Mouse (Mus musculus): ENCODE data around the gene Ripor1. TPM values are rescaled to one million over a fixed set of nuclear protein-coding genes. Genes with fewer than 3 reads are reported as not detected.
"Not testable (repeated sequence)": the region's sequence is repeated elsewhere in the genome, so short reads cannot be mapped to it uniquely, and the experiment has no call there.

Gene Ripor1
- polyA plus RNA-seq, 1 experiment from 2014 or later = 22.1 TPM

DNA sequence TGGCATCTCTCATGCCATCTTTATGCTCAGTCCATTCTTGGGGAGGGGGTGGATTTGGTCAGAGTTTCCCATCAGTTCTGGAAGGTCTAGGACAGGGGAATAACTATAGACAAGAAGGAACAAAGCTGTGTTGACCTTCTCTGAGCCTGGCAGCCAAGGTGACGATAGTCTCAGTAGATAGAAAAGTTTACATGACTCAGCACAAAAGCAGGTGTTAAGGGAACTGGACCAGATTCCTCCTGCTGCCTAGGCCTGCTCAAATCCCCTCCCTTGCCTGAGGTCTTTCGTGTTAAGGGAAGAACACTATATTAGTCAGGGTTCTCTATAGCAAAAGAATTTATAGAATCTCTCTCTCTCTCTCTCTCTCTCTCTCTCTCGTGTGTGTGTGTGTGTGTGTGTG lies 25.3 kb upstream of the Ripor1 start:
- H3K36me3 ChIP-seq = no peaks in the 10 kb centered on the region
- H3K4me2 ChIP-seq (replicated peaks) = no peak overlapping the region
- 67% methylated on average over 3 of the region's 3 CpGs for WGBS
- no peak for ATAC-seq (ENCODE audit: low FRiP score, low read depth)
- no peak overlapping the region for H3K4me3 ChIP-seq
- H3K27ac ChIP-seq = no peak overlapping the region
- H3K4me1 ChIP-seq = no peaks in the 10 kb centered on the region
- H3K9me3 ChIP-seq = no peaks in the 10 kb centered on the region
- H3K9ac ChIP-seq = no peak overlapping the region
- H3K27me3 ChIP-seq (replicated peaks) = no peaks in the 10 kb centered on the region

DNA sequence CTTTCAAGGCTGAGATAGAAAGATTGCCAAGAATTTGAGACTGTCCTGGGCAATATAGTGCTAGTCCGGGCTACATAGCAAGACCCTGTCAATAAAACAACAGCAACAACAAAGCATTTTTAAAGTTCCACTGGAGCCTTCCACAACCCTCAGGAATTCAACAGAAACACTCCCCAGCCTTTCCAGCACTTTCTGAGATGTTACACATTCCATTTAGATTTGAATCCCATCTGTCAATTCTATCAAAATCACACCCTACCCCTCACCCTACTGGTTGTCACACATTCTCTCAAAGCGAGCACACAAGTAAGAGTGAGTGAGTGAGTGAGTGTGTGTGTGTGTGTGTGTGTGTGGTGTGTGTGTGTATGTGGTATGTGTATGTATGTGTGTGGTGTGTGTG lies 12.6 kb upstream of the Ripor1 start:
- H3K27me3 ChIP-seq (replicated peaks) = 0 out of 2 replicates have a peak, but pooled peaks cover 8% of the 10 kb centered on the region
- no peak overlapping the region for H3K27ac ChIP-seq
- no peak overlapping the region for H3K4me2 ChIP-seq (replicated peaks)
- H3K4me1 ChIP-seq = peaks cover 10% of the 10 kb centered on the region; the same call in 1 of the 2 replicates
- WGBS = 87% methylated on average over 2 of the region's 2 CpGs
- H3K9me3 ChIP-seq = no peaks in the 10 kb centered on the region
- no peak overlapping the region for H3K9ac ChIP-seq
- ATAC-seq (ENCODE audit: low FRiP score, low read depth) = no peak
- no peaks in the 10 kb centered on the region for H3K36me3 ChIP-seq
- H3K4me3 ChIP-seq = no peak overlapping the region

DNA sequence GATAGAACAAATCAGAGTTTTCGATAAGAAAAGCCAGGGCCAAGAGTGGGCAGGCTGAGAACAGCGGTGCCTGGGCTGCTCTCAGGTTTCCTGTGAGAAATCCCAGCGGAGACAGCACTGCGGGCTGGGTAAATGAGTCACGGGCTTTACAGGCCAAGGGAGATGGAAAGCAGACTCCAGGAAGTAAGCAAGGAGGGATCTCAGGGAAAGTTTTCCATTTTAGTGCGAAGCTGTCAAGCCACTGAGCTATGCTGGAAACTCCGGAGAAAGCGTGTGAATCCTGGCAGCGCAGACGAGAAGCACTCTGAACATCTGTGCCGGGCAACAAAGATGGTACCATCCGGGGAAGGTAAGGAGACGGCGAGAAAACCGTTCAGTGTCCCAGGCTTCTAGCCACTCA lies 11.2 kb upstream of the Ripor1 start:
- no peaks in the 10 kb centered on the region for H3K9me3 ChIP-seq
- H3K9ac ChIP-seq = no peak overlapping the region
- WGBS = 38% methylated on average over 15 of the region's 15 CpGs
- peak overlapping the region; percentile 30; the same call in 1 of the 2 replicates for H3K4me2 ChIP-seq (replicated peaks)
- no peak overlapping the region for H3K27ac ChIP-seq
- 0 out of 2 replicates have a peak, but pooled peaks cover 8% of the 10 kb centered on the region for H3K27me3 ChIP-seq (replicated peaks)
- H3K4me1 ChIP-seq = peaks cover 10% of the 10 kb centered on the region; the same call in 1 of the 2 replicates
- no peak overlapping the region for H3K4me3 ChIP-seq
- no peak for ATAC-seq (ENCODE audit: low FRiP score, low read depth)
- no peaks in the 10 kb centered on the region for H3K36me3 ChIP-seq

- H3K9ac ChIP-seq = no peak overlapping the region
- H3K27ac ChIP-seq = no peak overlapping the region
- H3K4me3 ChIP-seq = no peak overlapping the region
- no peaks in the 10 kb centered on the region for H3K36me3 ChIP-seq
- WGBS = 79% methylated on average over 18 of the region's 18 CpGs
- H3K27me3 ChIP-seq (replicated peaks) = 0 out of 2 replicates have a peak, but pooled peaks cover 8% of the 10 kb centered on the region
- ATAC-seq (ENCODE audit: low FRiP score, low read depth) = no peak
- H3K4me1 ChIP-seq = peaks cover 10% of the 10 kb centered on the region; the same call in 1 of the 2 replicates
- no peak overlapping the region for H3K4me2 ChIP-seq (replicated peaks)
- no peaks in the 10 kb centered on the region for H3K9me3 ChIP-seq
Observed at GRCm38 (mm10) chr8:105594451-105595242, 10.4 kb upstream of the Ripor1 start.

GRCm38 (mm10) chr8:105596362-105597034 lies 8.6 kb upstream of the Ripor1 start:
- H3K4me2 ChIP-seq (replicated peaks) = peak overlapping the region; percentile 36
- H3K4me1 ChIP-seq = peaks cover 10% of the 10 kb centered on the region; the same call in 1 of the 2 replicates
- no peak overlapping the region for H3K4me3 ChIP-seq
- WGBS = 3% methylated on average over 14 of the region's 14 CpGs
- ATAC-seq (ENCODE audit: low FRiP score, low read depth) = peak; percentile 58; the same call in 1 of the 2 replicates
- H3K9ac ChIP-seq = no peak overlapping the region
- no peak overlapping the region for H3K27ac ChIP-seq
- no peaks in the 10 kb centered on the region for H3K36me3 ChIP-seq
- H3K9me3 ChIP-seq = no peaks in the 10 kb centered on the region
- H3K27me3 ChIP-seq (replicated peaks) = 0 out of 2 replicates have a peak, but pooled peaks cover 8% of the 10 kb centered on the region

GRCm38 (mm10) chr8:105598777-105599176 lies 6.3 kb upstream of the Ripor1 start:
- Histone ChIP-seq H3K4me1 (peaks cover 8% of the 10 kb centered on the region; the same call in 1 of the 2 replicates), H3K9me3 (no peaks in the 10 kb centered on the region), H3K9ac (no peak overlapping the region), H3K27me3 (replicated peaks) (0 out of 2 replicates have a peak, but pooled peaks cover 8% of the 10 kb centered on the region), H3K4me2 (replicated peaks) (no peak overlapping the region), H3K4me3 (no peak overlapping the region), H3K36me3 (no peaks in the 10 kb centered on the region), H3K27ac (no peak overlapping the region)
- ATAC-seq (ENCODE audit: low FRiP score, low read depth) = no peak
- 86% methylated on average over 6 of the region's 6 CpGs for WGBS

DNA sequence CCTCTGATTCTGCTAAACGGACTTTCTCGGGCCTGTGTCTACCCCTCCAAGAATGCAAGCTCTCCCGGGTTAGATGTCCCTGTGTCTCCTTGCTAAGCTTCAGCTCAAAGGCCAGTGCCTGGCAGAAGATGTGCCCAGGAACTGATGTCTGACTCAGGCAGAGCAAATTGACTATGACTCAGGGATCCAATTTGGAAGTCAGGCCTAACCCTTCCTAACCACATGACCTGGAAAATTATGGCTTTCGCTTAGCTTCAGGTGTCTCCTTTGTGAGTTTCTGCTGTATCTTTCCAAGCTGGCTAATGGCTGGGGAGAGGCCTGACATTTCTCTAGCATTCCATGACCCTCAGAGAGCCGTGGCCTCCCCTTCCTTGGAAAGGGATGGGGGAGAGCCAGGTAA lies 3.8 kb upstream of the Ripor1 start:
- no peaks in the 10 kb centered on the region for H3K9me3 ChIP-seq
- H3K27ac ChIP-seq = no peak overlapping the region
- no peak overlapping the region for H3K4me2 ChIP-seq (replicated peaks)
- H3K4me1 ChIP-seq = peaks cover 17% of the 10 kb centered on the region
- WGBS = 81% methylated on average over 5 of the region's 5 CpGs
- H3K9ac ChIP-seq = no peak overlapping the region
- no peak overlapping the region for H3K4me3 ChIP-seq
- ATAC-seq (ENCODE audit: low FRiP score, low read depth) = no peak
- H3K27me3 ChIP-seq (replicated peaks) = no peaks in the 10 kb centered on the region
- H3K36me3 ChIP-seq = no peaks in the 10 kb centered on the region

GRCm38 (mm10) chr8:105602540-105602939 lies 2.5 kb upstream of the Ripor1 start:
- WGBS = 65% methylated on average over 3 of the region's 3 CpGs
- H3K9ac ChIP-seq; H3K4me2 ChIP-seq (replicated peaks); ATAC-seq (ENCODE audit: low FRiP score, low read depth); H3K27ac ChIP-seq; H3K9me3 ChIP-seq; H3K36me3 ChIP-seq; H3K27me3 ChIP-seq (replicated peaks); H3K4me3 ChIP-seq: not testable (repeated sequence)
- peaks cover 25% of the 10 kb centered on the region for H3K4me1 ChIP-seq

DNA sequence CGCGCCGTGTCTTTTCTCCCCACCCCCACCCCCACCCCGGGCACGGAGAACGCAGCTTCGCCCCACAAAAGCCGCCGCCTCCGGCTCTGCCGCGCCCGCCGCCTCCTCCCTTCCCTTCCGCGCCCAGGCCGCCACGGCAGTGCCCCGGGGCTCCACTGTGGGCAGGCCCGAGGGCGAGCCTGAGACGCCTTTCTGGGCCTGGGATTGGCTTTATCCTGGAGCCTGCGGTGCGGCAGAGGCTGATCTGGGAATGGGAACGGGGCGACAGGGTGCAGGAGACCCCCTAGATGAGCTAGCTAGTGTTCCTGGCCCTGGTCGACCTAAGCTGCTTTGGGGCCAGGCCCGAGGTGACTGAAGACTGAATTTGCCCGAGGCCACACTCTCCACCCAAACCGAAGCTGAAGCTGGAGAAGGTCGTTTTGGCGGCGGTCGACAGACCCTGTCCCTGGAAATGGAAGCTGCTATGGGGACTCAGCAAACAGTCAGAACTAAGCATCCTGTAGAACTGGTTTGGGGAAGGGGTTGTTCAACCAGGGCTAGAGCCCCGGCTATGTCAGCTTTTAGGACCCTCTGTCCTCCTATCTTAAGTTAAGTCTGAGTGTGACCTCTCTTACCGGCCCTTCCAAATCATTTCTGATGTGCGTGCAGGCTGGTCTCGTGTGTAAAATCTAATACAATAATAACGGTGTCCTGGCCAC lies 585 bp downstream of the Ripor1 start:
- Histone ChIP-seq H3K9ac (peak overlapping the region; percentile 86), H3K4me1 (peaks cover 28% of the 10 kb centered on the region), H3K9me3 (no peaks in the 10 kb centered on the region), H3K36me3 (no peaks in the 10 kb centered on the region), H3K27ac (peak overlapping the region; percentile 84), H3K4me3 (peak overlapping the region; percentile 80), H3K4me2 (replicated peaks) (peak overlapping the region; percentile 76), H3K27me3 (replicated peaks) (no peaks in the 10 kb centered on the region)
- WGBS = 1% methylated on average over 39 of the region's 39 CpGs
- ATAC-seq (ENCODE audit: low FRiP score, low read depth) = peak; percentile 49

- peak overlapping the region; percentile 84 for H3K27ac ChIP-seq
- peak; percentile 76 for ATAC-seq (ENCODE audit: low FRiP score, low read depth)
Observed at GRCm38 (mm10) chr8:105606189-105607023, 1.4 kb downstream of the Ripor1 start.

GRCm38 (mm10) chr8:105607062-105607461 lies 2.0 kb downstream of the Ripor1 start:
- no peak for ATAC-seq (ENCODE audit: low FRiP score, low read depth)
- WGBS = 6% methylated on average over 10 of the region's 10 CpGs
- no peaks in the 10 kb centered on the region for H3K36me3 ChIP-seq
- H3K4me1 ChIP-seq = peaks cover 28% of the 10 kb centered on the region
- peak overlapping the region; percentile 76 for H3K4me2 ChIP-seq (replicated peaks)
- H3K4me3 ChIP-seq = peak overlapping the region; percentile 80
- peaks cover 7% of the 10 kb centered on the region for H3K27me3 ChIP-seq (replicated peaks)
- H3K27ac ChIP-seq = peak overlapping the region; percentile 84; the same call in 1 of the 2 replicates
- no peaks in the 10 kb centered on the region for H3K9me3 ChIP-seq
- H3K9ac ChIP-seq = peak overlapping the region; percentile 86

More at GRCm38 (mm10) chr8:105606189-105607023, 1.4 kb downstream of the Ripor1 start:
- H3K4me2 ChIP-seq (replicated peaks) = peak overlapping the region; percentile 76
- no peaks in the 10 kb centered on the region for H3K9me3 ChIP-seq
- 0 out of 2 replicates have a peak, but pooled peaks cover under 1% of the 10 kb centered on the region for H3K27me3 ChIP-seq (replicated peaks)
- 2% methylated on average over 30 of the region's 30 CpGs for WGBS
- H3K36me3 ChIP-seq = no peaks in the 10 kb centered on the region
- H3K4me3 ChIP-seq = peak overlapping the region; percentile 80
- H3K4me1 ChIP-seq = peaks cover 28% of the 10 kb centered on the region
- peak overlapping the region; percentile 86 for H3K9ac ChIP-seq

All from neural tube, embryonic 12.5 days (tissue).